Mouse (Mus musculus): Measurements from ENCODE around the gene Krit1.
A peak's percentile ranks its signal among the peaks of the same experiment; 100 is the strongest.
"Not testable (repeated sequence)": the region's sequence is repeated elsewhere in the genome, so short reads cannot be mapped to it uniquely, and the experiment has no call there.

The Krit1 gene

DNA sequence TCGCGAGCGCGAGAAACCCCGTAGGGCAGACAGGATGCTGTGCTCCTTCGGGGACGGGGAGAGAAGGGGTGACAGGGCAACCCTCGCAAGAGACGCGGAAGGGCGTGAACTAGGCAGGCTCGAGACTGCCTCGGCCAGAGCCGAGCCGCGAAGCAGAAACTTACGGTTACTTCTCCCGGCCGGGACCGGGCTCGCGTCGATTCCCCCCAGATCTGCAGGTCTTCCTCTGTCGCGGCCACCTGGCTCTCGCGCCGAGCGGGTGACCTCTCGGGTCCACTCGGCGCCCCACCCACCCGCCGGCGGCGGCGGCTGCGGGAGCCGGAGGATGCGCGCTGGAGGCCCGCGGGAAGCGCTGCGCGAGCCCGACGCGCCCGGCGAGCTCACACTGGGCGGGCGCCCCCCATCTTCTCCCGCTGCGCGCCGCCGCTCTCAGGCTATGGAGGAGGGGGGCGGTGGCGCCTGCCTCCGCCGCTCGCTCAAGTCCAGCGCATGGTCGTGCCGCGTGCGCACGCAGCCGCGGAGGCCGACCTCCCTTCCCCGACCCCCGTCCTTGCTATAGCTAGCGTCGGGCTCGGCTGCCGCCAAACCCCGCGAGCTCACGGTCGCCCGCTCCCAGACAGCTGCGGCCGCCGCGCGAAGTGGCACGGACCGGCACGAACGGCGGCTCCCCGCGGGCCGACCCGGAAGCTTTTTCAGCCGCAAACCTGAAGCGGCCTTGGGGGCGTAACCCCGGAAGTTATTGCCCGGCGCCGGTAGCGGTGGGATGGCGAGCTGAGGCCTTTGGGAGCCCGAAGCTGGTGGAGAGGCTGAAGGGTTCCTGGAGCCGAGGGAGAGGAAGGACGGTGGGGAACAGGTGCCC lies at the start of gene Krit1, which contains the start of gene Ankib1:
Gene Krit1 (plus strand): TSS at position 752 of the 859 bp plus-strand sequence.
Gene Ankib1 (minus strand): TSS at position 493 of the 859 bp plus-strand sequence.
- DNase-seq (ENCODE audit: low spot score) = peak; percentile 70

DNA sequence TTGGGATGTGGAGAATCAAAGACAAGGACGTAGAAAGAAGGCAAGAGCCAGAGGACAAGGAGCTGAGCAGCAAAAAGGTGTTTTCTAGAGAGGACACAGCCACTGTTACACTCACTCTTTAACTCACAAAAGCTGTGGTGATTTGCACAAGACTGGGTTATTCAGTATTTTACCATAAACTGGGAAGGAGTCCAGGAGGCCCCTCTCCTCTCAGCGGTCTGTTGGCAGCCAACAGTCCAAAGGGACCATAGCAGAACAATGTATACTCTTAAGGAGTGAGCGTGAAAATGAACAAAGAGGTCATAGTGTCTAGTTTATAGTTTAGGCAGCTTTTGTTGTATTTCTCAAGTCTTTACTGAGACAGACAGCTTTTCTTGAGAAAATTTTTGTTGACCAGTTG lies 31.5 kb upstream of the Krit1 start:
- DNase-seq (ENCODE audit: low spot score) = no peak

DNA sequence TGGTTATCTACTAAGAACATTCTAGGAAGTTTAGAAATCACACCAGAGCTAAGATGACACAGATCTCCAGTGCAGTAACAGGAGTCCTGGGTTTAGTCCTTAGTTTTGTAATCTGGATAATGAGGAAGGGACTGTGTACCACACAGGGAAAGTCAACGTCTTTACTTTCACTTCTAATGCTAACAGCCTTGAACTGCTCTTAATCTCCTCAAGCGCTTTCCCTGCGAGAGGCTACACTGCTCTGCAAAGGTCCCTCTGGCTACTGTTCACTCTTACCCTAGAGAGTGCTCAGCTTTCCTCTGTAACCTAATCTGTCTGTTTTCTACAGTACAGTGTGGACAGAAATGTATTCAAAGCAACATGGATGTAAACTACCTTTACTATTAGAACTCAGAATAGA lies 31.0 kb upstream of the Krit1 start:
- DNase-seq (ENCODE audit: low spot score) = no peak

DNA sequence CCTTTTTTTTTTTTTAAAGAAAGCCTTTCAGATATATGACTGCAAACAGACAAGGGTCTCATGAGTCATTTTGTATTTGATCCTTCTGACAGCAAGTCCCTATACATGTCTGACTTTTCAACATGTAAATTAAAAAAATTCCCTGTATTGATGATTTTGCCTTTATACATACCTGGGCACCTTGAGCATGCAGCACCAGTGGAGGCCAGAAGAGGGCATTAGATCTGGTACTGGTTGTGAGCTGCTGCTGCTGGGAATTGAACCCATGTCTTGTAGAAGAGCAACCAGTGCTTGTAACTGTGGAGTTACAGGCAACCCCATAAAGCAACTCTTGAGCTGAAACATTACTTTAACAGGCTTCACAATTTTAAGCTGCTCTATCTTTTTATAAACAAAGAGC lies 20.3 kb upstream of the Krit1 start:
- no peak for DNase-seq (ENCODE audit: low spot score)

DNA sequence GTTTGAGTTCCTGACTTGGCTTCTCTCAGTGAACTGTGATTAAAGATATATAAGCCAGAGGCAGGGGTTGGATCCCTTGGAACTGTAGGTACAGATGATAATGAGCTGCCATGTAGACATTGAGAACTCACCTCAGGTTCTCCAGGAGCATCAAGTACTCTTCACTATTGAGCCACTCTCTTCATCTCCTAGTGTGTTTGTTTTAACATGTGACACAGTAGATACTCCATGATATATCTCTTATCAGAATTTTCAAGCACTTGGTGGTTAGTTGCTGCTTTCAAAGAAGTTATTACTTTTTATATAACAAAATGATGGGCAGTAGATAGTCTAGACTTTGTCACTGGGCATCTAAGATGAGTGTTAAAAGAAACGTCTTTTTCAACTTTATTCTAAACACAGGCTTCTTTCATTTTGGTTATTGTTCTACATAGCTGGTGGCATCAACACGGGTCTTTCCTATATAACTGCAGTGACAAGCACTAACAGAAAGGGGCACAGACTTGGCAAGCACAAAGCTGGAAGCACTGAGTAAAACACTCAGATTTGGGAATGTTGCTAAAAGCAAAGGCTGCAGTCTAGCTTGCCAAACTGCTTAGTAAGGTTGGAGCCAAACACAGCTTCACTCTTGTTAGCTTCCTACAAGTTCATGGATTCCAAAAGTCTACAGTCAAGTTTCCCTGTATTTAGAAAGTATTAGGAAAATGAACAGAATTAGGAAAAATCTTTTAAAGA lies 18.9 kb upstream of the Krit1 start:
- no peak for DNase-seq (ENCODE audit: low spot score)

DNA sequence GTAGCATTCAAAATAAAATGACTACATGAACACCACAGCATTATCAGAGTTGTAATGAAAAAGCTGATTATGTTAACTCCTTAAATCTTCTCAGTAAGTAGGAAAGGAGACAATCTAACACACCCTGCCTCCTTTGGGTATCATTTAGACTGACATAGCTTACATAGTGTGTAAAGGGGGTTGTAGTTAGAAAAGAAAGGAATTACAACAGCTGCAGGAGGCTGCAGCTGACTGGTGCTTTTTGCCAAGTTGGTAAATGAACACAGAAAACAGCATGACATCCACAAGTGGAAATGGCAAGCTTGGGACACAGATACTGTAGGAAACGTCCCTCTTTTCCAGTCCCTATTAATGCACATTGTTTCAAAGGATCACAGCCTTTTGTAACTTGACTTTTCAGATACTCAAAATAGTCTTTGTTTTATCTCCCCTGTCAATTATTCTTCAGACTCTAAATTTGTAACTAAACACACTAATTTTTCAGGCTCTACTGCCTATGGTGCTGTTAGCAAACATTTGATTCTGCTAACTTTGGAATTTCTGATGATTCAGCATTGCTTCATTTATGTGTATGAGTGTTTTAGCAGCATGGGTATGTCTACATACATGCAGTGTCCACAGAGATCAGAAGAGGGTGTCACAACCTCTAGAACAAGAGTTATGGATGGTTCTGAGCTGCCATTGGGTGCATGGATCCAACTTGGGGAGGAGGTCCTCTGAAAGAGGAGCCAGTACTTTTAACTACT lies 18.1 kb upstream of the Krit1 start:
- DNase-seq (ENCODE audit: low spot score) = no peak

DNA sequence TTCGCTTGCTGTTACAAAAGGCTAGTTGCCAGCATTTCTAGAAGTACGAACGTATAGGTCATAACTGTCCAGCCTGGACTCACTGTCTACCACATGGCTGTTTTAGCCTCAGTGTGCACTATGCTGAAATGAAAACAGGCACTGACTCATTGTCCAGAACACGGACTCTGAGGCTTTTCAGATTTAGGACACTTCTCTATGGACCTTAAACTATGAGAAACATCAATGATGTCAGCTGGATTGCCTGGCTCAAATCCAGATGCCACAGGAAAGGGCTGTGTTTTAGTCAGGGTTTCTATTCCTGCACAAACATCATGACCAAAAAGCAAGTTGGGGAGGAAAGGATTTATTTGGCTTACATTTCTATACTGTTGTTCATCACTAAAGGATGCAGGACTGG lies 15.4 kb upstream of the Krit1 start:
- DNase-seq (ENCODE audit: low spot score) = no peak

DNA sequence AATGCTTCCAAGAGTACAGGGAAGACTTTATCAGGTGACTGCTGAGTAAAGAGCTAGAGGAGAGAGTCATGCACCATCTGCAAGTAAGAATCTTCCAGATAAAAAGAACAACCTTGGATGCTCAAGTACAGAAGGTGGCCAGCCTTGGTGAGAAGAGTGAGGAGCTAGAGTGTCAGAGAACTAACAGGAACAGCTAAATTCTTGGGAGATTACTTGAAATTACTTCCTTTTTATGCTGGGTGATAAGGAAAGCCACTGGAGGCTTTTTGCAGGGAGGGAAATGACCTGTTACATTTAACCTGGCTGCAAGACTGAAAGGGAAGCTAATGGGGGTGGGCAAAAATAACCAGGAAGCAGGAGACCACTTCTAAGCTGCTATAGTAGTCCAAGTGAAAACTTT lies 11.9 kb upstream of the Krit1 start:
- no peak for DNase-seq (ENCODE audit: low spot score)

DNA sequence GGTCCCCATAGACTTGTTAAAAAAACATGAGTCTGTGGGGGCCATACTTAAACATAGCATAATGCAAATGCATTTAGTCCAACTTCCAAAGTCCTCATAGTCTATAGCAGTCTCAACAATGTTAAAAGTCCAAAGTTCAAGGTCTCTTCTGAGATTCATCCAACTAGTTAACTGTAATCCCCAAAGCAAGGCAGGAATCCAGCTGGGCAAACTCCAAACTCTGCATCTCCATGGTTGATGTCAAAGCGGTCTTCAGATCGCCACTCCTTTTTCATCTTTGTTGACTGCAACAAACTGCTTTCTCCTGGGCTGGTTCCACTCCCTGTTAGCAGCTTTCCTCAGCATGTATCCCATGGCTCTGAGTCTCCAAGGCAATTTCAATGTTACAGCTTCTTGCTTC lies 5.9 kb upstream of the Krit1 start:
- not testable (repeated sequence) for DNase-seq (ENCODE audit: low spot score)

DNA sequence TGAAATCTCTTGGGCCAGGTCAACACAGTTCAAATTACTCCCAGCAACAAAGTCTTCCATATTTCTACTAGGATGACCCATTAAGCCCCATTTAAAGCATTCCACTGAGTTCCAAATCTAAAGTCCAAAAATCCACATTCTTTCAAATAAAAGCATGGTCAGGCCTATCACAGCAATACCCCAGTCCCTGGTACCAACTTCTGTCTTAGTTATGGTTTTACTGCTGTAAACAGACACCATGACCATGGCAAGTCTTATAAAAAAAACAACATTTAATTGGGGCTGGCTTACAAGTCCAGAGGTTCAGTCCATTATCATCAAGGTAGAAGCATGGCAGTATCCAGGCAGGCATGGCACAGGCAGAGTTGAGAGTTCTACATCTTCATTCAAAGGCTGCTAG lies 4.3 kb upstream of the Krit1 start:
- not testable (repeated sequence) for DNase-seq (ENCODE audit: low spot score)

DNA sequence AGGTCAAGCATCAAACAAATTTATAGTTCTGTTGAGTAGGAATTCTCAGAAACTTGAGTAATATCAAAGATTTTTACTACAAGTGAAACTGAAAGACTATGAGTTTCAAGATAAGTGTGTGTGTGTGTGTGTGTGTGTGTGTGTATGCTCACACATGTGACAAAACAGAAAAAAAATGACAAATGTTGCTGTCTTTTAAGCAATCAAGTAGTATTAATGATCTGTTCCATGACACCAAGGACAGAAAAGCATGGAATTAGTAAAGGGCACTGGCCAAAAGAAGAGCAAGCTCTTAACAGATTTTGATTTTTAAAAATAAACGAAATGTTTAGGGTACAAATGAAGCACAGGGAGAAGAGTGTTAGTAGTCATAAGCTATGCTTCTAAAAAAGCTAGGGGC lies 2.9 kb upstream of the Krit1 start:
- DNase-seq (ENCODE audit: low spot score) = no peak

DNA sequence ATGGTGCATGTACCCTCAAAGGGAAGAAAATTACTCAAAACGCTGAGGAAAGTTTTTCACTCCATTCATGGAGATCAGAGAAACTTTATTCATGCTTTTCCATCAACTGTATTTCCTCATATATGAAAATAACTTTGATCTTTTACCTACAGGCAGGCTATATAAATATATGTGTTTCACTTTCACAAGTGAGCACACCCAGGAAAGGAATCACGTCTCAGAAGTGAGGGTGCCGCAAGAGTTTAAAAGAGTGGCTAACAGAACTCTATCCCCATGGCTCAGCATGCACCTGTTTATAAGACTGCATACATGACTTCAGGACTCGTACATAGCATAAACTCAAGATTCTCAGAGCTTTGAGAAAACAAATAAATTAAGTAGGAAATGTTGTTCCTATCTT lies 2.1 kb upstream of the Krit1 start:
- DNase-seq (ENCODE audit: low spot score) = no peak

DNA sequence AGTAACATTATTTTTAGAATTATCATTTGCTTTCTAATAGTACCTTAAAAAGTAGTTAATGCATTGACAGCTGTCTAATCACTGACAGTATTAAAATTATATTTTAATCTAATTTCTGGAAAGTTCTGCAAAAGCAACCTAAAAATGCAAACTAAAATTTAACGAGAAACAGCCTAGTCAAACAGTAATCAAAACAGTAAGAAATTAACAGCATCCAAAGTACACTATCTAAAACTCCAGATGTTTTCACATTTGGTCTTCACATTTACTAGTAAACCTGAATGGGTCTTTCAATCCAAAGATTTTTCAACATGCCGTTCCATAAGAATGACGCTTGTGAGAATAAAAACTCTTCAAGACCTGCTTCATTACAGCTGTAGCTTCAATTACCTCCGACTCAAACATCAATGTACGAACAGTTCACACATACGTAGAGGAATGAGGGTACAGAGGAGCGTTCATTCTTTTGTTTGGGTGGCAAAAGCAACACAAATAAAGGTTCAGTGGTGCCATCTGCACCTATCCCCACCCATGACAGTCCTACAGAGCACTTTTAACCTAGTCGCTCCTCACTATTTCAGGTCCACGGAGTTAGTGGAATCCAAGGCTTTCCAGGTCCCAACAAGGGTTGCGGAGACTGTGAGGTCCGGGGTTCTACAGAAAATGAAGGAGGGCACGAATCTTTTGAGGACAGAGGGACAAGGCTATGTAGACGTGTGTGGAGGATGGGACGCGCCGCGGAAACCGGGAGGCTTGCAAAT lies 1.1 kb upstream of the Krit1 start:
- DNase-seq (ENCODE audit: low spot score) = no peak

DNA sequence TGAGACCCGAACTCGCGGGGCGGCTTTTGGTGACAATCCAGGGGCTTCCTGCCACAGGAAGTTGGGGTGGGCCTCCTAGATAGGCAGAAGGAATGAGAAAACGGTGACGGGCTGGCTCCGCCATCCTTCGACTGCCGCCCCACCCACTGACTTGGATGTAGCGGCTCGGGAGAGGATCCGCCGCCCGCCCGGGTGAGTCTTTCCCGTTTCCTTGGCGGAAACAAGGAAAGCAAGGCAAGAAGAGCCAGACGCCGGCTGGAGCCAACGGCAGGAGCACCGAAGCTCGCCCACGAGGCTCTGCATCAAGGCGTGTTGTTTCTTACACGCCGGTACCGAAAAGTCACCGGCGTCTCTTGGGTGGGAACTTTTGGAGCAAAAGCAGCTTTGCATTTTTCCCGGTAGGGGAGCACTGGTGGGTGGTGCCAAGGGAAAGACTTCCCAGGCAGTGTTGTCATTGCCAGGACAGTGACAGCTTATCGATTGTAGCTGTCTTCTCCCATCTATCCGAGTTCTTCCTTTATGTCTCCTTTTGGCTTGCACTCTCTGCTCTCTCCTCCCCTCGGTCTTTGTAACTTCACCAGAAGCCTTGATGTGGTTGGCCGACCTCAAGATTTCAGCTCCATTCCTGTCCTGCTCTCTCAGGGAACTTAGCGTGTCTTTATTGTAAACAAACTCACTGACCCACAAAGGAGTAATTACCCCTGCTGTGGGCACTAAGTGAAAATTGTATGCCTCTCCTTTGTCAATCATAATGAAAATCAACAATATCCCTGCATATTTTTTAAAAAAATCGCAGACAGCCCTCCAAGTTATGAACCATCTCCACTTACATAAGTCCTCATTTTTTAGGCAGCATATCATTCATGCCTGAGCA lies 545 bp downstream of the Krit1 start:
- DNase-seq (ENCODE audit: low spot score) = peak; percentile 64

DNA sequence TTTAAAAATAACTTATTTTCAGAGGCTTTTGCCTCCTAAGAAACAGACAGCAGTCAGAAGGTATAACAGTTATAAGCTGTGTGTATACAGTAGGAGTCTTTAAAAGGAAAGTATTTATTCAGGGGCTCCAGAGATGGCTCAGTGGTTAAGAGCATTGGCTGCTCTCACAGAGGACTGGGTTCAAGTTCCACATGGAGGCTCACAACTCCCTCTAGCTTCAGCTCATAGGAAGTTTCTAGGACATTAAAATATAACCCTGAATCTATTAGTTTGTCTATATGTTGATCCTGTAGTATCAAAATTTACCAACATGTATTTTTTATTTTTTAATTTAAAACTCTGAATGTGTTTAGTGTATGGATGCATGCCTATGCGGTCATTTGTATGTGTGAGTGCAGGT lies 5.5 kb downstream of the Krit1 start:
- no peak for DNase-seq (ENCODE audit: low spot score)

DNA sequence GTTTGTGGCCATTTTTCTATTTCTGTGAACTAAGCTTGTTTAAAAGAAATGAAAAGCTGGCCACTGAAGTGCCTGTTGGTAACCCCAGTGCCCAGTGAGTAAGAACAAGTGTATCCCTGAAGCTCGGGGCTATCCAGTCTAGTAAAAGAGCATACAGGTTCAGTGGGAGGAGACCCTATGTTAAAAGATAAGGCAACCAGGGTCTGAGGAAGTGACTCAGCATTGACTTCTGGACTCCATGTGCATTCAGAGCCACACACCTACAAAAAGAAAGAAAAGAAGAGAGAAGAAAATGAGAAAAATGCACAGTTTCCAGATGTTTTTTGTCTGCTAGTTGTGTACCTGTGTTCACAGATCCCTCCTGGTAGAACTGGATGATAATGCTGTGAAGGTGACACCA lies 31.1 kb downstream of the Krit1 start:
- DNase-seq (ENCODE audit: low spot score) = no peak

DNA sequence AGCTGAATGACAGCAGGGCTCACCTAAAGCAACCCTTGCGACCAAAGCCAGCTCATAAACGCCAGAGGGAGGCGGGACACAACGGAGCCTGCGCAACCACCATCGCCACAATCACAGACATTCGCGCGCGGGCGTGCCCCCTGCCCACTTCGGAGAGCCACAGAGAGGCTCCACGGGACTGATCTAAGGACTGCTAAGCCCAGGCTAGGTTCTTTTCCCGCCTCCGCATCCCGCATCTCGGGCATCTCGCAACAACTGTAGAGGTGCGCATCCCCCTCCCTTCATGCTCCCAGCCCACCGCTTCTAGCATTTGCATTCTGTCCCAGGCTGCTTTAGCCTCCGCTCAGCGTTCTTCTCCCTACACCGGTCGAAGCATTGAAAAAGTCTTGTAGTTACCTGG lies 42.0 kb downstream of the Krit1 start, which contains the start of gene Lrrd1:
Gene Lrrd1 (plus strand): TSS at position 148 of the 400 bp plus-strand sequence.
- DNase-seq (ENCODE audit: low spot score) = no peak

DNA sequence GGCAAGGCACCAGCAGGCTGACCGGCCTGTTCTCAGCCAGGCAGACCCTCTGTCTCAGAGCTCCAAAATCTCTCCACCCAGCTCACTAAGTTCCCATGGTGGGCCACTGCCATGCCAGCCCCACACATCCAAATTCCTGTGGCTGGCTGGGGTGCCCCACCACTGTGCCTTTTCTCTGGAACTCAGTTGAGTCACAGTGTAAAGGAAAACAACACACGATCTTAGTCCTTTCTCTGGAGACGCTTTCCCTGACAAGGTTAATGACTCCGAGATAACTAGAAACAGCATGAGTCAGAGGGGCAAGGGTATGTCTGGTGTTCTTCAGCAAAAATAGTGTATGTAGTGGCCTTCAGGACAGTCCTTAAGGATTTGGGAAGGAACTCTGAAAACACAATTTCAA lies 67.2 kb downstream of the Krit1 start:
- DNase-seq (ENCODE audit: low spot score) = no peak

DNA sequence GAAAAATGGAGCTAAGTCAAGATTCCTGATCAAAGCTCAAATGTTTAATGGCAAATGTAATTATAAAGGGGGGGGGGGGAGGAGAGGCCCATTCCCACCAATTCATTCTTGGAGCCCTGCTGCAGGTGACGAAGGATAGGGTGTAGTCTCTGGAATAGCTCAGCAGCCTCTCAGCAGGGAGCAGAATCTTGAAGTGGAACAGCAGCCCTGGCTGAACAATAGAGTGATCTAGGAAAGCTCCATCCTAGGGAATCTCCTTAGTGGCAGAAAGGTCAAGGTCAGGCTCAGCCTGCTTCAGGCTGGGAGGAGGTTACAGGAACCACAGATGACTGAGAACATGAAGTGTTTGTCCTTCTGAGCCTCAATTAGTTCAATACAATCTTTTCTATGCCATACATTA lies 69.4 kb downstream of the Krit1 start:
- DNase-seq (ENCODE audit: low spot score) = no peak

DNA sequence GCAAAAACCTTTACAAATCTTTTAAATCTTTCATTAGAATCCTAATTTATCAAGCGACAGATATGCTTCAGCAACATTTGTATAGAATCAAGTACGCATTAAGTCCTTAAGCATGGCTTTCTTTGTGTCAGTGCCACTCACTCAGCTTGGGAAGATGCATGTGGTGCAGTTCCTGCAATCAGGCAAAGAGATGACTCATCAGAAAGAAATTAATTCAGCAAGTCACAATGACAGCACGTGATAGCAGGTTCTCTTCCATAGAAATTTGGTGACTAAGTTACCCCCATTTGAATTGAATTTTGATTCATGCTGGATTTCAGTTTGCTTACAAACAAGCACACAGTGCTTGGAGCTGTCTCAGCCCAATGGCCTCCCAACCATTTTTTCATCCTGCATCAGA lies 70.5 kb downstream of the Krit1 start:
- no peak for DNase-seq (ENCODE audit: low spot score)

DNA sequence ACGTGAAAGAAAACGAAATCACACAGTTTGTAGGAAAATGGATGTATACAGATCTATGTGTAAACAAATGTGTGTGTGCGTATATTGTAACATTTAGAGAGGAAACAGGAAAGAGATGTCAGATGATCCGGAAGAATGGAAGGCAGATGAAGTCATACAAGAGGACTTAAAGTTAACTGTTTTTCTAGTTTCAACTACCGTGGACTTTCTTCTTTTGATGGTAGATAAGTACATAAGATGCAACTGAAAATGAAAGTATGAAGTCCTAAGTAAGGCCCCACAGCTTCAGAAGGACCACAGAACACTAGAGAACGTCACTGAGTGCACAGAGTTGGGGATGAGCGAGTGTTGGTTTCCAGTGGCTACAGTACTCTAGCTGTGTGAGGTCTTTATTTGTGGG lies 83.9 kb downstream of the Krit1 start:
- not testable (repeated sequence) for DNase-seq (ENCODE audit: low spot score)
